Mouse (Mus musculus): ENCODE measurements at regions not wholly inside any gene's neighbourhood (a gene's known extent, or its start where the extent isn't known, plus 50 kb on each side); places are given as distances from the start of the nearest gene placed in this dataset.
A peak's percentile ranks its signal among the peaks of the same experiment; 100 is the strongest.

- no peak for ATAC-seq
- no peak overlapping the region for H3K4me2 ChIP-seq (replicated peaks)
- no peak overlapping the region for H3K4me3 ChIP-seq (replicated peaks)
- WGBS: 92% methylated on average over 8 of the region's 8 CpGs
- no peak overlapping the region for H3K27ac ChIP-seq
- no peaks in the 10 kb centered on the region for H3K9me3 ChIP-seq
- no peaks in the 10 kb centered on the region for H3K36me3 ChIP-seq
- H3K9ac ChIP-seq: no peak overlapping the region
- no peaks in the 10 kb centered on the region for H3K27me3 ChIP-seq (replicated peaks)
- 0 out of 2 replicates have a peak, but pooled peaks cover 5% of the 10 kb centered on the region for H3K4me1 ChIP-seq (replicated peaks)
Measured at GRCm38 (mm10) chrX:11898280-11898679, 261.9 kb downstream of the Bcor start.

DNA sequence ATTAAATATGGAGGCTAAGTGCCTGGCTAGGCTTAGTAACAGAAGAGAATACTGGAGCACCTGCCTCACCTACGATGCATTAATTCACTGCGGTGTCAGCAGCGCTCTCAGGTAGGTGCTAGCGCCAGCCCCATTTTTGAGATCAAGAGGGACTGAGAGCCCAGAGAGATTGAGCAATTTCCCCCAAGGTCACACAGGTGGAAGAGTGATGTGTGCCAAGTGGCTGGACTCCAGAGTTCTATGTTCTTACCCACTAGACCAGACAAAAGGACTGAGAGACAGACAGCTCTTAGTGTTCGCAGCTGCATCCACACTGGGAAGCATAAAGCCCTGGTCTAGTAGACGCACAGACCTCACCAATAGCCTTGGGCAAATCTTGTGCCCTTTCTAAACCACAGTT is 261.1 kb downstream of the Bcor start:
- WGBS: 94% methylated on average over 6 of the region's 6 CpGs
- Histone ChIP-seq H3K36me3 (no peaks in the 10 kb centered on the region), H3K4me1 (replicated peaks) (0 out of 2 replicates have a peak, but pooled peaks cover 5% of the 10 kb centered on the region), H3K27me3 (replicated peaks) (no peaks in the 10 kb centered on the region), H3K9ac (no peak overlapping the region), H3K4me3 (replicated peaks) (no peak overlapping the region), H3K9me3 (no peaks in the 10 kb centered on the region), H3K4me2 (replicated peaks) (no peak overlapping the region), H3K27ac (no peak overlapping the region)
- ATAC-seq: no peak

DNA sequence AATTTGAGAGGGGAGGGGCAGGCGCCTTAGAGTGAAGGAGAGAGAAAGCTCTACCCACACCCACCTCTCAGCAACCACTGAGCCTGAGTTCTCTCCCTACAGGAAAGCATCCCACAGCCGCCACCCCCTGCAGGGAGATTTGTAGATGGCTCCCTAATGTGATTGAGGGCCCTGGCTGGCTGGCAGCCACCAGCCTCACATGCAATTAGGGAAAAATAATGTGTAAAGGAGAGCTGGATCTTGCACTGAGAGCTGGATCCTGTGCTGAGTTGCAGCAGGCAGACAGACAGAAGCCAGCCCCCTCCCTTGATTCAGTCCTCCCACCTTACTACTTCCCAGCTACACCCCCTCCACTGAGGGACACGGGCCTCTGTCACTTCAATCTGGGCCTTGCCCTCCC is 260.2 kb downstream of the Bcor start:
- no peaks in the 10 kb centered on the region for H3K36me3 ChIP-seq
- H3K27me3 ChIP-seq (replicated peaks): no peaks in the 10 kb centered on the region
- H3K27ac ChIP-seq: no peak overlapping the region
- H3K4me3 ChIP-seq (replicated peaks): no peak overlapping the region
- H3K4me2 ChIP-seq (replicated peaks): no peak overlapping the region
- 0 out of 2 replicates have a peak, but pooled peaks cover 2% of the 10 kb centered on the region for H3K4me1 ChIP-seq (replicated peaks)
- no peak overlapping the region for H3K9ac ChIP-seq
- no peaks in the 10 kb centered on the region for H3K9me3 ChIP-seq
- no peak for ATAC-seq
- 51% methylated on average over 3 of the region's 3 CpGs for WGBS

GRCm38 (mm10) chrX:11901791-11902190 is 258.4 kb downstream of the Bcor start:
- no peak for ATAC-seq
- no peaks in the 10 kb centered on the region for H3K4me1 ChIP-seq (replicated peaks)
- 70% methylated on average over 5 of the region's 5 CpGs for WGBS

GRCm38 (mm10) chrX:11903116-11903700 is 256.9 kb downstream of the Bcor start:
- no peak overlapping the region for H3K27ac ChIP-seq
- H3K9me3 ChIP-seq: no peaks in the 10 kb centered on the region
- H3K4me1 ChIP-seq (replicated peaks): no peaks in the 10 kb centered on the region
- no peaks in the 10 kb centered on the region for H3K36me3 ChIP-seq
- H3K4me3 ChIP-seq (replicated peaks): no peak overlapping the region
- no peak for ATAC-seq
- no peaks in the 10 kb centered on the region for H3K27me3 ChIP-seq (replicated peaks)
- no peak overlapping the region for H3K4me2 ChIP-seq (replicated peaks)
- H3K9ac ChIP-seq: no peak overlapping the region
- 90% methylated on average over 4 of the region's 4 CpGs for WGBS

More at GRCm38 (mm10) chrX:11901791-11902190, 258.4 kb downstream of the Bcor start:
- no peaks in the 10 kb centered on the region for H3K9me3 ChIP-seq
- H3K4me3 ChIP-seq (replicated peaks): no peak overlapping the region
- H3K27me3 ChIP-seq (replicated peaks): no peaks in the 10 kb centered on the region
- H3K4me2 ChIP-seq (replicated peaks): no peak overlapping the region
- H3K9ac ChIP-seq: no peak overlapping the region
- no peaks in the 10 kb centered on the region for H3K36me3 ChIP-seq
- no peak overlapping the region for H3K27ac ChIP-seq

DNA sequence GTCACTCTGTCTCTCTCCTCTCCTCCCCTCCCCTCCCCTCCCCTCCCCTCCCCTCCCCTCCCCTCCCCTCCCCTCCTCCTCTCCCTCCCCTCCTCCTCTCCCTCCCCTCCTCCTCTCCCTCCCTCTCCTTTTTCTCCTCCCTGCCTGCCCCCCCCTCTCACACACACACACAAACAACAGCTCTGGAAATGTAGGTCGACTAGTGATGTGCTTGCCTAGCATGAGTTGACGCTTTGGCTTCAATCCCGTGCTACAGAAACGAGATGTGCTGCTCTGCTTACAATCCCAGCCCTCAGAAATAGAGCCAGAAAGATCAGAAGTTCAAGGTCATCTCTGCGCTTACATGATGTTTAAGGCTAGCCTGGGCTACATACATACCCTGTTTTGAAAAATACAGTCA is 254.9 kb downstream of the Bcor start:
- Histone ChIP-seq H3K4me3 (replicated peaks) (no peak overlapping the region), H3K36me3 (no peaks in the 10 kb centered on the region), H3K4me2 (replicated peaks) (no peak overlapping the region), H3K9me3 (no peaks in the 10 kb centered on the region), H3K27ac (no peak overlapping the region), H3K9ac (no peak overlapping the region), H3K4me1 (replicated peaks) (no peaks in the 10 kb centered on the region), H3K27me3 (replicated peaks) (no peaks in the 10 kb centered on the region)
- WGBS: 69% methylated on average over 5 of the region's 5 CpGs
- ATAC-seq: no peak

- H3K36me3 ChIP-seq: no peaks in the 10 kb centered on the region
- ATAC-seq: peak; percentile 85
Measured at GRCm38 (mm10) chrX:11907167-11907566, 253.0 kb downstream of the Bcor start.

GRCm38 (mm10) chrX:11915984-11916383 is 244.2 kb downstream of the Bcor start:
- H3K27me3 ChIP-seq (replicated peaks): peaks cover 4% of the 10 kb centered on the region; the same call in 1 of the 2 replicates
- H3K4me1 ChIP-seq (replicated peaks): no peaks in the 10 kb centered on the region
- H3K4me3 ChIP-seq (replicated peaks): no peak overlapping the region
- no peak overlapping the region for H3K4me2 ChIP-seq (replicated peaks)
- H3K9ac ChIP-seq: no peak overlapping the region
- no peak for ATAC-seq
- H3K27ac ChIP-seq: no peak overlapping the region
- H3K9me3 ChIP-seq: no peaks in the 10 kb centered on the region
- WGBS: 82% methylated on average over 10 of the region's 10 CpGs
- no peaks in the 10 kb centered on the region for H3K36me3 ChIP-seq

More at GRCm38 (mm10) chrX:11907167-11907566, 253.0 kb downstream of the Bcor start:
- H3K27me3 ChIP-seq (replicated peaks): peaks cover 4% of the 10 kb centered on the region; the same call in 1 of the 2 replicates
- H3K4me2 ChIP-seq (replicated peaks): no peak overlapping the region
- no peaks in the 10 kb centered on the region for H3K9me3 ChIP-seq
- 63% methylated on average over 6 of the region's 6 CpGs for WGBS
- no peak overlapping the region for H3K27ac ChIP-seq
- H3K4me1 ChIP-seq (replicated peaks): no peaks in the 10 kb centered on the region
- no peak overlapping the region for H3K4me3 ChIP-seq (replicated peaks)
- no peak overlapping the region for H3K9ac ChIP-seq

DNA sequence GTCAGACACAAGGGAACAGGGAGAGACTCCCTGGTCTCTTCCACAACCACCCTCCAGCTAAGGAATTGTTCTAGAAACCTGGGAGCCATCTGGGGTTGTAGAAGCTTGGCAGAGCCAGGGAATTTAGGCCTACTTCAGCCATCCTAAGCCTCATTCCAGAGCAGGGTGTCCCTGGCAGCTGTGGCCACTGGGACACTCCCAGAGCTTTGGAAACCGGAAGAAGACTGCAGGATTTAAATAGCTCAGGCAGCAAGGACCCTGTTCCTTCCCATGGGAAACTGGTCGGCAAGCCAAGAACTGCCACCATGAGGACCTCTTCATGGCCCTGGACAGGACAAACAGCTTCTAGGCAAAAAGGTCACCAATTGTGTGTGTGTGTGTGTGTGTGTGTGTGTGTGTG is 239.9 kb downstream of the Bcor start:
- Histone ChIP-seq H3K27me3 (replicated peaks) (no peaks in the 10 kb centered on the region), H3K4me1 (replicated peaks) (no peaks in the 10 kb centered on the region), H3K9ac (no peak overlapping the region), H3K4me2 (replicated peaks) (no peak overlapping the region), H3K4me3 (replicated peaks) (no peak overlapping the region), H3K36me3 (no peaks in the 10 kb centered on the region), H3K27ac (no peak overlapping the region), H3K9me3 (no peaks in the 10 kb centered on the region)
- ATAC-seq: no peak
- 63% methylated on average over 2 of the region's 2 CpGs for WGBS

DNA sequence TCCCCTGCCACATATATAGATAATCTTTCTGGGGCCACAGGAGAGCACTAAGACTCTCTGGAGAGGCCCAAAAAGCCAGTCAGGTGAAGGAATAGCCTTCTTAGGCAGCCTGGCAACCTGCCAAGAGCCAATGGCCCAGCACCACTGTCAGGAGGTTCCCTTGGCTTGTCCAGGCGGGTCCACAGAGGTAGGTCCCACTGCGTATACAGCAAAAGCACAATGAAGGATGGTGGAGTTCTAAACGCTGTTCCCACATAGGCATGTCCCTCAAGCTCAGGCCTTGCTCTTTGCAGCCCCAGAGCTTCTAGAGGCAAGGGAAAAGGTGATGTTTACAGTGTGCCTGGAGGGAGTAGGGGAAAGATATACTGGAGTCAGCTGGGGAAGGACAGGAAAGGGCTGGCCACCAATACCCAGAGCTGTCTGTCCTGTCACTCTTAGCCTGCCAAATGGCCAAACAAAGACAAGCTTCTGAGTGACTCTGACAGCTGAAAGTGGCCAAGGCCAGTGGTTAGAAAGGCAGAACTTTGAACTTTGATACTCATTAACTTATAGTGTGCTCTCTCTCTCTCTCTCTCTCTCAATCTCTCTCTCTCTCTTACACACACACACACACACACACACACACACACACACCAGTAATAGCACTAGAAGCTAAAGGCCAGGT is 235.4 kb downstream of the Bcor start:
- Histone ChIP-seq H3K4me1 (replicated peaks) (0 out of 2 replicates have a peak, but pooled peaks cover 3% of the 10 kb centered on the region), H3K4me2 (replicated peaks) (no peak overlapping the region), H3K27ac (no peak overlapping the region), H3K4me3 (replicated peaks) (no peak overlapping the region), H3K9ac (no peak overlapping the region), H3K9me3 (no peaks in the 10 kb centered on the region), H3K27me3 (replicated peaks) (peaks cover 4% of the 10 kb centered on the region), H3K36me3 (no peaks in the 10 kb centered on the region)
- WGBS: 58% methylated on average over 3 of the region's 3 CpGs
- ATAC-seq: peak; percentile 78

DNA sequence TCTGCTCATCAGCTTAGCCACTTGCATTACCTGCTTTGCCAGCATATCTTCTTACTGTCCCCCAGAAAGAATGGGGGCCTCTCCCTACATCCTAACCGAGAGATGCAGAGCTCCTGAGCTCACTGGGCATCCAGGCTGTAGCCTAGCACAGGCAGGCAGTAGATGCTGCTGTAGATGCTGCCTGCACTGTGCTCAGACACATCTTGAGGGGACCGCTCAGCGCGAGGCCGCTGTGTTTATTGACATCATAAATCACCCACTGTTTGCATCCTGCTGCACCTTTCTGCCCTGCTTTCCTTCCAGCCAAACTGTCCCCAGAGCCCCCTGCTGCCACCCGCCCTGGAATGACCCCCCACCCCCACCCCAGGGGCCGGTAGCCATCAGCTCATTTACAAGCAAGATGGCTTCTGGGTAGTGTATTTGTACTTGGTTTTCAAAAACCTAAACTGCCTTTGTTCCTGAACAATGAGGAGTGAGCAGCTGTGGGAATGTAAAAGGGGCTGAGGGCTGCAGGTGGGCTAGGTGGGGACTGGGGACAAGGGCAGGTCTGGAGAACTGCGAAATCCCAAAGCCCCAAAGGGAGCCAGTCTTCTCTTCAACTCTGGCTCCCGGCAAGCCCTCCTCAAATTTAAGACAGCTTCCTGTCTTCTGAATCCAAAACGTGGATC is 233.2 kb downstream of the Bcor start:
- H3K27ac ChIP-seq: no peak overlapping the region
- H3K4me3 ChIP-seq (replicated peaks): no peak overlapping the region
- H3K9ac ChIP-seq: no peak overlapping the region
- no peak for ATAC-seq
- H3K4me1 ChIP-seq (replicated peaks): 0 out of 2 replicates have a peak, but pooled peaks cover 3% of the 10 kb centered on the region
- 39% methylated on average over 10 of the region's 10 CpGs for WGBS
- H3K27me3 ChIP-seq (replicated peaks): peaks cover 4% of the 10 kb centered on the region
- H3K9me3 ChIP-seq: no peaks in the 10 kb centered on the region
- H3K36me3 ChIP-seq: no peaks in the 10 kb centered on the region
- H3K4me2 ChIP-seq (replicated peaks): no peak overlapping the region

DNA sequence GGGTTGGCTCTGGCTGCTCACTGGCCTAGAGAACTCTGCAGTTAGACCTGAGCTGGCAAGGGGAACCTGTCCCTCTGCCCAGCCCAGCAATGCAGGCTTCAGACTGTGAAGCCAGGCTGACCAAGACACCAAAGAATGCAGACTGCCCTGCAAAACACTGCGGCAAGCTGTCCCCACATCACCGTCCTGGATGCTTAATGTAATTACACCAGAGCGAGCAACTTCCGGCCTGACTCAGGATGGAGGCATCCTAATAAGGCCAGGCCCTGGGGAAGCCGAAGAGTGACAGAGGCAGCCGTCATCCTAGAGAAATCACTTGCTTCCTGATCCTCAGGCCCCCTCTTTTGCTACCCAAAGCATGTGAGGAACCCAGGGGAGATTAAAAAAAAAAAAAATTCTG is 230.7 kb downstream of the Bcor start:
- Histone ChIP-seq H3K9ac (no peak overlapping the region), H3K9me3 (no peaks in the 10 kb centered on the region), H3K4me3 (replicated peaks) (no peak overlapping the region), H3K4me2 (replicated peaks) (no peak overlapping the region), H3K4me1 (replicated peaks) (0 out of 2 replicates have a peak, but pooled peaks cover 3% of the 10 kb centered on the region), H3K27me3 (replicated peaks) (peaks cover 4% of the 10 kb centered on the region), H3K36me3 (no peaks in the 10 kb centered on the region), H3K27ac (no peak overlapping the region)
- 59% methylated on average over 6 of the region's 6 CpGs for WGBS
- no peak for ATAC-seq
